Mouse (Mus musculus): ENCODE data around the gene Rb1. TPM values are rescaled to one million over a fixed set of nuclear protein-coding genes. Genes with fewer than 3 reads are reported as not detected.

Gene Rb1
- polyA plus RNA-seq, 1 experiment from 2014 or later, result 17.7 TPM

- 42% methylated on average over 3 of the region's 3 CpGs for WGBS
- Histone ChIP-seq H3K27ac (replicated peaks in 1 of 2; ENCODE audit: control insufficient read depth in 1 of 2, insufficient read depth in 1 of 2, low read depth in 2 of 2, low read length in 2 of 2) (no peak overlapping the region; a peak in 1 of 4 replicates), H3K9ac (ENCODE audit: low read length) (no peak overlapping the region), H3K4me3 (ENCODE audit: control insufficient read depth in 1 of 2, insufficient read depth in 1 of 2, low read depth in 1 of 2, low read length in 2 of 2) (no peak overlapping the region), H3K4me1 (ENCODE audit: control insufficient read depth in 2 of 2, insufficient read depth in 2 of 2, low read length in 2 of 2) (peaks cover 2 to 5% of the 10 kb centered on the region in 2 experiments; a peak in 1 of 4 replicates), H3K36me3 (ENCODE audit: control insufficient read depth, insufficient read depth, low read length) (peaks cover 18% of the 10 kb centered on the region), H3K9me3 (ENCODE audit: control insufficient read depth, low read length) (no peaks in the 10 kb centered on the region), H3K27me3 (ENCODE audit: control insufficient read depth, insufficient read depth, low read length) (no peaks in the 10 kb centered on the region), H3K4me2 (ENCODE audit: low read length) (no peak overlapping the region)
- ATAC-seq (ENCODE audit: insufficient number of reproducible peaks, insufficient read depth, low FRiP score, low read depth), result no peak
These were observed 124.2 kb downstream of the Rb1 start for GRCm38 (mm10) chr14:73201447-73201846.

DNA sequence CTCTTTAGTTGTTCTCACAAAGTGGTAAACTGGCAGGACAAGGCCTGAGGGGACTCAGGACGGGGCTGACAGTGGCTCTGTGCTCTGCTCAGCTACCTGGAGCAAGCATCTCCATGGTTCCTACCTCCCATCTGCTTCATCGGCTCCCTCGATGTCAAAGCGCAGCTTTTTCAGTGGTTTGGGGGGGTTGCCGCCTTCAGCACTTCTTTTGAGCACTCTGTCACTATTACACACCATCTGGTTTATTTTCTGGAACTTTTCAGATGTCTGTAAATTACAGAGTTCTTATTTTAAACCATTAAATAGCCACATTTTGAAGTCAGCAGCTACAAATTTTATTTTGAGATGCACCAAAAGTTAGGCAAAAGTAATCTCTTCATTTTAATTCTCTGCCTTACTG, 126.6 kb downstream of the Rb1 start:
- Histone ChIP-seq H3K9me3 (ENCODE audit: control insufficient read depth, low read length) (no peaks in the 10 kb centered on the region), H3K27ac (replicated peaks in 1 of 2; ENCODE audit: control insufficient read depth in 1 of 2, insufficient read depth in 1 of 2, low read depth in 2 of 2, low read length in 2 of 2) (no peak overlapping the region), H3K4me2 (ENCODE audit: low read length) (no peak overlapping the region), H3K4me3 (ENCODE audit: control insufficient read depth in 1 of 2, insufficient read depth in 1 of 2, low read depth in 1 of 2, low read length in 2 of 2) (no peak overlapping the region), H3K36me3 (ENCODE audit: control insufficient read depth, insufficient read depth, low read length) (peaks cover 20% of the 10 kb centered on the region), H3K4me1 (ENCODE audit: control insufficient read depth in 2 of 2, insufficient read depth in 2 of 2, low read length in 2 of 2) (peaks cover 2% of the 10 kb centered on the region in 2 experiments; a peak in 1 of 4 replicates), H3K9ac (ENCODE audit: low read length) (no peak overlapping the region), H3K27me3 (ENCODE audit: control insufficient read depth, insufficient read depth, low read length) (no peaks in the 10 kb centered on the region)
- 67% methylated on average over 5 of the region's 5 CpGs for WGBS
- no peak for ATAC-seq (ENCODE audit: insufficient number of reproducible peaks, insufficient read depth, low FRiP score, low read depth)

DNA sequence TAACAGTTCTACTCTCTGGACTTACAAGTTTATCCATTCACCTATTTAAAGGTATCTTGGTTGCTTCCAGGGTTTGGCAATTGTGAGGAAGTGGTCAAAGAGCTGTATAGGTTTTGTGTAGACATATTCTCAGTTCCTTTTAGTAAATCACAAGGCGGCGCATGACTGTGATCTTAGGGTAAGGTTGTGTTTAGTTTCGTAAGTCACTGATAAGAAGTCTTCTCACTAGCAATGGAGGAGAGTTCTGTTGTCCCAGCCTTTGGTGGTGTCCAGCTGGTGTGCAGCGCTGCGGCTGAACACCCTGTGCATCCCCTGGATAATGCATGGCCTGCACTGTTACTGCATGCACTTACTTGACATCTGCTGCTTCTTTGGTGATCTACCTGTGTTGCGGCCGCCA, 138.7 kb downstream of the Rb1 start:
- no peak overlapping the region for H3K4me3 ChIP-seq (ENCODE audit: control insufficient read depth in 1 of 2, insufficient read depth in 1 of 2, low read depth in 1 of 2, low read length in 2 of 2)
- no peak overlapping the region for H3K4me2 ChIP-seq (ENCODE audit: low read length)
- H3K27ac ChIP-seq (replicated peaks in 1 of 2; ENCODE audit: control insufficient read depth in 1 of 2, insufficient read depth in 1 of 2, low read depth in 2 of 2, low read length in 2 of 2), result no peak overlapping the region
- 91% methylated on average over 7 of the region's 7 CpGs for WGBS
- H3K27me3 ChIP-seq (ENCODE audit: control insufficient read depth, insufficient read depth, low read length), result no peaks in the 10 kb centered on the region
- H3K9me3 ChIP-seq (ENCODE audit: control insufficient read depth, low read length), result no peaks in the 10 kb centered on the region
- peaks cover 0 to under 1% of the 10 kb centered on the region in 2 experiments; a peak in 1 of 4 replicates for H3K4me1 ChIP-seq (ENCODE audit: control insufficient read depth in 2 of 2, insufficient read depth in 2 of 2, low read length in 2 of 2)
- no peak; the same call in 1 of the 2 replicates for ATAC-seq (ENCODE audit: insufficient number of reproducible peaks, insufficient read depth, low FRiP score, low read depth)
- H3K36me3 ChIP-seq (ENCODE audit: control insufficient read depth, insufficient read depth, low read length), result peaks cover 38% of the 10 kb centered on the region
- no peak overlapping the region for H3K9ac ChIP-seq (ENCODE audit: low read length)

- ATAC-seq (ENCODE audit: insufficient number of reproducible peaks, insufficient read depth, low FRiP score, low read depth), result peak; percentile 60; the same call in 1 of the 2 replicates
- Histone ChIP-seq H3K27me3 (ENCODE audit: control insufficient read depth, insufficient read depth, low read length) (no peaks in the 10 kb centered on the region), H3K36me3 (ENCODE audit: control insufficient read depth, insufficient read depth, low read length) (peaks cover 67% of the 10 kb centered on the region), H3K9ac (ENCODE audit: low read length) (no peak overlapping the region), H3K27ac (replicated peaks in 1 of 2; ENCODE audit: control insufficient read depth in 1 of 2, insufficient read depth in 1 of 2, low read depth in 2 of 2, low read length in 2 of 2) (0 out of 4 replicates have a peak overlapping the region, but pooled peaks of 1 of the 2 experiments have one; percentile 19), H3K4me3 (ENCODE audit: control insufficient read depth in 1 of 2, insufficient read depth in 1 of 2, low read depth in 1 of 2, low read length in 2 of 2) (no peak overlapping the region), H3K4me1 (ENCODE audit: control insufficient read depth in 2 of 2, insufficient read depth in 2 of 2, low read length in 2 of 2) (peaks cover 2 to 21% of the 10 kb centered on the region in 2 experiments; a peak in 3 of 4 replicates), H3K4me2 (ENCODE audit: low read length) (no peak overlapping the region), H3K9me3 (ENCODE audit: control insufficient read depth, low read length) (no peaks in the 10 kb centered on the region)
- WGBS, result 21% methylated on average over 2 of the region's 2 CpGs
These were observed 144.5 kb downstream of the Rb1 start for GRCm38 (mm10) chr14:73181144-73181543.

- H3K9ac ChIP-seq (ENCODE audit: low read length), result no peak overlapping the region
- no peaks in the 10 kb centered on the region for H3K9me3 ChIP-seq (ENCODE audit: control insufficient read depth, low read length)
- no peak for ATAC-seq (ENCODE audit: insufficient number of reproducible peaks, insufficient read depth, low FRiP score, low read depth)
- peaks cover 70% of the 10 kb centered on the region for H3K36me3 ChIP-seq (ENCODE audit: control insufficient read depth, insufficient read depth, low read length)
- peaks cover 2 to 21% of the 10 kb centered on the region in 2 experiments; a peak in 3 of 4 replicates for H3K4me1 ChIP-seq (ENCODE audit: control insufficient read depth in 2 of 2, insufficient read depth in 2 of 2, low read length in 2 of 2)
- no peaks in the 10 kb centered on the region for H3K27me3 ChIP-seq (ENCODE audit: control insufficient read depth, insufficient read depth, low read length)
- H3K4me2 ChIP-seq (ENCODE audit: low read length), result no peak overlapping the region
- 49% methylated on average over 3 of the region's 3 CpGs for WGBS
- no peak overlapping the region; a peak in 1 of 4 replicates for H3K27ac ChIP-seq (replicated peaks in 1 of 2; ENCODE audit: control insufficient read depth in 1 of 2, insufficient read depth in 1 of 2, low read depth in 2 of 2, low read length in 2 of 2)
- H3K4me3 ChIP-seq (ENCODE audit: control insufficient read depth in 1 of 2, insufficient read depth in 1 of 2, low read depth in 1 of 2, low read length in 2 of 2), result no peak overlapping the region
These were observed 145.0 kb downstream of the Rb1 start for GRCm38 (mm10) chr14:73180671-73181070.

DNA sequence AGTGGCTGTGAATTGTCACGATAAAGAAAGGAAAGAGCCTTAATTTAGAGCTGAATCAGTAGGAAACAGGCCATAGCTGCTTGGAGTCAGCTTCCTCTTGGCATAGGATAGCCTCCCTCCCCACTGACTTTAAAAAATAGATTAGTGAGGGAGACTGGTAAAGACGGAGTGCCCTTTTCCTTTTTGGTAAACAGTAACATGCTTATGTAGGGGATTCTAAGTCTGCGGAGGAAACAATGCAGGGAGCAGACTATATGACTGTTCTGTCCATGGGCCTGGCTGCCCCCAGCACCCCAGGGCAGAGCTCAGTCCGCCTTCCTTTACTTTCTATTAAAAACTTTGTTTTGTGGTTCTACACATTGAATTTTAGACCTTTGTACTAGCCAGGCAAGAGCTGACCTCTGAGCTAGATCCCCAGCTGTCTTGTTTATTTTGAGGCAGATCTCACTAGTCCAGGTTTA, 146.4 kb downstream of the Rb1 start:
- Histone ChIP-seq H3K9me3 (ENCODE audit: control insufficient read depth, low read length) (no peaks in the 10 kb centered on the region), H3K27ac (replicated peaks in 1 of 2; ENCODE audit: control insufficient read depth in 1 of 2, insufficient read depth in 1 of 2, low read depth in 2 of 2, low read length in 2 of 2) (peak overlapping the region; percentile 62 to 64), H3K4me3 (ENCODE audit: control insufficient read depth in 1 of 2, insufficient read depth in 1 of 2, low read depth in 1 of 2, low read length in 2 of 2) (no peak overlapping the region), H3K4me2 (ENCODE audit: low read length) (no peak overlapping the region), H3K9ac (ENCODE audit: low read length) (no peak overlapping the region), H3K36me3 (ENCODE audit: control insufficient read depth, insufficient read depth, low read length) (peaks cover 72% of the 10 kb centered on the region), H3K27me3 (ENCODE audit: control insufficient read depth, insufficient read depth, low read length) (no peaks in the 10 kb centered on the region), H3K4me1 (ENCODE audit: control insufficient read depth in 2 of 2, insufficient read depth in 2 of 2, low read length in 2 of 2) (peaks cover 3 to 30% of the 10 kb centered on the region in 2 experiments)
- 69% methylated on average over 4 of the region's 4 CpGs for WGBS
- peak; percentile 55 for ATAC-seq (ENCODE audit: insufficient number of reproducible peaks, insufficient read depth, low FRiP score, low read depth)

DNA sequence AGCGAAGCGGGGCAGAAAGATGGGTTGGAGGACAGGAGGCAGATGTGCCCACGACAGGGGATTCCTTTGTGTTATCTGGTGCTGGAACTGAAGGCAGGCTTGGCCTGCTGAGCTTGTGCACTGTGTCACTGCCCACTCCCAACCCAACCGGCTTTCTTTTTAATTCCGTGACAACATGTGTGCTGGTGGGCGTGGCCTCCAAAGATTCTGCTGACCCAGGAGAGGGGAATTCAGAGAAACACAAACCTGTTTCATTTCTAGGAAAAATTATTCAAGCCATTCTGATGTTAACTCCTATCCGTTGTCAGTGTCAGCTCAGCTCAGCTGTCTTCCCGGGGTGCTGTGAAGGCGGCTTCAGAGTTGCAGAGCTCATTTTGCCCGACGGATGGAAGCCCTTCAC, 147.7 kb downstream of the Rb1 start:
- H3K9me3 ChIP-seq (ENCODE audit: control insufficient read depth, low read length), result no peaks in the 10 kb centered on the region
- peaks cover 72% of the 10 kb centered on the region for H3K36me3 ChIP-seq (ENCODE audit: control insufficient read depth, insufficient read depth, low read length)
- H3K9ac ChIP-seq (ENCODE audit: low read length), result no peak overlapping the region
- no peaks in the 10 kb centered on the region for H3K27me3 ChIP-seq (ENCODE audit: control insufficient read depth, insufficient read depth, low read length)
- 79% methylated on average over 11 of the region's 11 CpGs for whole genome bisulfite sequencing
- no peak overlapping the region for H3K4me3 ChIP-seq (ENCODE audit: control insufficient read depth in 1 of 2, insufficient read depth in 1 of 2, low read depth in 1 of 2, low read length in 2 of 2)
- H3K4me1 ChIP-seq (ENCODE audit: control insufficient read depth in 2 of 2, insufficient read depth in 2 of 2, low read length in 2 of 2), result peaks cover 7 to 36% of the 10 kb centered on the region in 2 experiments
- no peak for ATAC-seq (ENCODE audit: insufficient number of reproducible peaks, insufficient read depth, low FRiP score, low read depth)
- H3K4me2 ChIP-seq (ENCODE audit: low read length), result no peak overlapping the region
- no peak overlapping the region for H3K27ac ChIP-seq (replicated peaks in 1 of 2; ENCODE audit: control insufficient read depth in 1 of 2, insufficient read depth in 1 of 2, low read depth in 2 of 2, low read length in 2 of 2)

GRCm38 (mm10) chr14:73176266-73176665, 149.4 kb downstream of the Rb1 start:
- H3K36me3 ChIP-seq (ENCODE audit: control insufficient read depth, insufficient read depth, low read length), result peaks cover 68% of the 10 kb centered on the region
- H3K9me3 ChIP-seq (ENCODE audit: control insufficient read depth, low read length), result no peaks in the 10 kb centered on the region
- no peak overlapping the region for H3K4me3 ChIP-seq (ENCODE audit: control insufficient read depth in 1 of 2, insufficient read depth in 1 of 2, low read depth in 1 of 2, low read length in 2 of 2)
- no peak overlapping the region for H3K27ac ChIP-seq (replicated peaks in 1 of 2; ENCODE audit: control insufficient read depth in 1 of 2, insufficient read depth in 1 of 2, low read depth in 2 of 2, low read length in 2 of 2)
- peaks cover 7 to 29% of the 10 kb centered on the region in 2 experiments for H3K4me1 ChIP-seq (ENCODE audit: control insufficient read depth in 2 of 2, insufficient read depth in 2 of 2, low read length in 2 of 2)
- no peak for ATAC-seq (ENCODE audit: insufficient number of reproducible peaks, insufficient read depth, low FRiP score, low read depth)
- H3K9ac ChIP-seq (ENCODE audit: low read length), result no peak overlapping the region
- no peaks in the 10 kb centered on the region for H3K27me3 ChIP-seq (ENCODE audit: control insufficient read depth, insufficient read depth, low read length)
- no peak overlapping the region for H3K4me2 ChIP-seq (ENCODE audit: low read length)
- WGBS, result 61% methylated on average over 5 of the region's 5 CpGs
